Mouse (Mus musculus): ENCODE data around the gene Map3k13. TPM values are rescaled to one million over a fixed set of nuclear protein-coding genes. Genes with fewer than 3 reads are reported as not detected.
"Not testable (repeated sequence)": the region's sequence is repeated elsewhere in the genome, so short reads cannot be mapped to it uniquely, and the experiment has no call there.

The Map3k13 gene
- polyA plus RNA-seq, 1 experiment: 2.1 TPM

GRCm38 (mm10) chr16:21906902-21907301 lies 112.8 kb downstream of the Map3k13 start:
- no peaks in the 10 kb centered on the region for H3K27me3 ChIP-seq (ENCODE audit: control insufficient read depth, insufficient read depth, low read length, poor library complexity, severe bottlenecking)
- H3K9me3 ChIP-seq (replicated peaks; ENCODE audit: control insufficient read depth, insufficient read depth, low read length, poor library complexity, severe bottlenecking): no peaks in the 10 kb centered on the region
- no peak overlapping the region for H3K4me3 ChIP-seq (ENCODE audit: low read depth, low read length)
- no peaks in the 10 kb centered on the region for H3K4me1 ChIP-seq (ENCODE audit: control insufficient read depth, insufficient read depth, low read length)
- H3K36me3 ChIP-seq (ENCODE audit: control insufficient read depth, insufficient read depth, low read length, poor library complexity, severe bottlenecking): no peaks in the 10 kb centered on the region
- no peak overlapping the region for H3K9ac ChIP-seq (ENCODE audit: low read depth, poor library complexity, severe bottlenecking)
- no peak overlapping the region for H3K27ac ChIP-seq (ENCODE audit: insufficient read depth, low read length)
- TF ChIP-seq POLR2A (IDR thresholded peaks at IDR 0.05; ENCODE audit: insufficient read depth, low read length) (no peak), EP300 (IDR thresholded peaks at IDR 0.05; ENCODE audit: insufficient read depth, low read depth, low read length) (no peak), CTCF (IDR thresholded peaks at IDR 0.05; ENCODE audit: low read depth, low read length) (no peak)

- peak overlapping the region; percentile 64 for H3K9ac ChIP-seq (ENCODE audit: low read depth, poor library complexity, severe bottlenecking)
- not testable (repeated sequence) for H3K4me1 ChIP-seq (ENCODE audit: control insufficient read depth, insufficient read depth, low read length); H3K9me3 ChIP-seq (replicated peaks; ENCODE audit: control insufficient read depth, insufficient read depth, low read length, poor library complexity, severe bottlenecking); H3K36me3 ChIP-seq (ENCODE audit: control insufficient read depth, insufficient read depth, low read length, poor library complexity, severe bottlenecking); H3K27me3 ChIP-seq (ENCODE audit: control insufficient read depth, insufficient read depth, low read length, poor library complexity, severe bottlenecking)
- peak overlapping the region; percentile 60 for H3K4me3 ChIP-seq (ENCODE audit: low read depth, low read length)
- H3K27ac ChIP-seq (ENCODE audit: insufficient read depth, low read length): peak overlapping the region; percentile 67
Observed at GRCm38 (mm10) chr16:21908906-21909305, 114.8 kb downstream of the Map3k13 start.

- no peak overlapping the region for H3K4me3 ChIP-seq (ENCODE audit: low read depth, low read length)
- H3K4me1 ChIP-seq (ENCODE audit: control insufficient read depth, insufficient read depth, low read length): no peaks in the 10 kb centered on the region
- no peaks in the 10 kb centered on the region for H3K9me3 ChIP-seq (replicated peaks; ENCODE audit: control insufficient read depth, insufficient read depth, low read length, poor library complexity, severe bottlenecking)
- TF ChIP-seq CTCF (IDR thresholded peaks at IDR 0.05; ENCODE audit: low read depth, low read length): no peak
- no peak for TF ChIP-seq POLR2A (IDR thresholded peaks at IDR 0.05; ENCODE audit: insufficient read depth, low read length)
- TF ChIP-seq EP300 (IDR thresholded peaks at IDR 0.05; ENCODE audit: insufficient read depth, low read depth, low read length): no peak
- H3K9ac ChIP-seq (ENCODE audit: low read depth, poor library complexity, severe bottlenecking): no peak overlapping the region
- H3K27ac ChIP-seq (ENCODE audit: insufficient read depth, low read length): no peak overlapping the region
- H3K36me3 ChIP-seq (ENCODE audit: control insufficient read depth, insufficient read depth, low read length, poor library complexity, severe bottlenecking): no peaks in the 10 kb centered on the region
- H3K27me3 ChIP-seq (ENCODE audit: control insufficient read depth, insufficient read depth, low read length, poor library complexity, severe bottlenecking): no peaks in the 10 kb centered on the region
Observed at GRCm38 (mm10) chr16:21913347-21913746, 119.2 kb downstream of the Map3k13 start.

GRCm38 (mm10) chr16:21916681-21917080 lies 122.5 kb downstream of the Map3k13 start:
- Histone ChIP-seq H3K9ac (ENCODE audit: low read depth, poor library complexity, severe bottlenecking) (no peak overlapping the region), H3K4me1 (ENCODE audit: control insufficient read depth, insufficient read depth, low read length) (peaks cover 2% of the 10 kb centered on the region), H3K27ac (ENCODE audit: insufficient read depth, low read length) (no peak overlapping the region), H3K9me3 (replicated peaks; ENCODE audit: control insufficient read depth, insufficient read depth, low read length, poor library complexity, severe bottlenecking) (no peaks in the 10 kb centered on the region), H3K36me3 (ENCODE audit: control insufficient read depth, insufficient read depth, low read length, poor library complexity, severe bottlenecking) (no peaks in the 10 kb centered on the region), H3K27me3 (ENCODE audit: control insufficient read depth, insufficient read depth, low read length, poor library complexity, severe bottlenecking) (no peaks in the 10 kb centered on the region), H3K4me3 (ENCODE audit: low read depth, low read length) (no peak overlapping the region)
- no peak for TF ChIP-seq EP300 (IDR thresholded peaks at IDR 0.05; ENCODE audit: insufficient read depth, low read depth, low read length)
- no peak for TF ChIP-seq CTCF (IDR thresholded peaks at IDR 0.05; ENCODE audit: low read depth, low read length)
- no peak for TF ChIP-seq POLR2A (IDR thresholded peaks at IDR 0.05; ENCODE audit: insufficient read depth, low read length)

GRCm38 (mm10) chr16:21928471-21928870 lies 134.3 kb downstream of the Map3k13 start:
- H3K27me3 ChIP-seq (ENCODE audit: control insufficient read depth, insufficient read depth, low read length, poor library complexity, severe bottlenecking): no peaks in the 10 kb centered on the region
- TF ChIP-seq EP300 (IDR thresholded peaks at IDR 0.05; ENCODE audit: insufficient read depth, low read depth, low read length) (no peak), POLR2A (IDR thresholded peaks at IDR 0.05; ENCODE audit: insufficient read depth, low read length) (no peak), CTCF (IDR thresholded peaks at IDR 0.05; ENCODE audit: low read depth, low read length) (no peak)
- no peaks in the 10 kb centered on the region for H3K36me3 ChIP-seq (ENCODE audit: control insufficient read depth, insufficient read depth, low read length, poor library complexity, severe bottlenecking)
- no peak overlapping the region for H3K9ac ChIP-seq (ENCODE audit: low read depth, poor library complexity, severe bottlenecking)
- no peaks in the 10 kb centered on the region for H3K9me3 ChIP-seq (replicated peaks; ENCODE audit: control insufficient read depth, insufficient read depth, low read length, poor library complexity, severe bottlenecking)
- no peaks in the 10 kb centered on the region for H3K4me1 ChIP-seq (ENCODE audit: control insufficient read depth, insufficient read depth, low read length)
- H3K4me3 ChIP-seq (ENCODE audit: low read depth, low read length): no peak overlapping the region
- H3K27ac ChIP-seq (ENCODE audit: insufficient read depth, low read length): no peak overlapping the region

- no peak for TF ChIP-seq EP300 (IDR thresholded peaks at IDR 0.05; ENCODE audit: insufficient read depth, low read depth, low read length)
- TF ChIP-seq POLR2A (IDR thresholded peaks at IDR 0.05; ENCODE audit: insufficient read depth, low read length): peak; percentile 79
- TF ChIP-seq CTCF (IDR thresholded peaks at IDR 0.05; ENCODE audit: low read depth, low read length): no peak
- H3K4me1 ChIP-seq (ENCODE audit: control insufficient read depth, insufficient read depth, low read length): no peaks in the 10 kb centered on the region
- H3K9ac ChIP-seq (ENCODE audit: low read depth, poor library complexity, severe bottlenecking): peak within 1 kb of the TSS; percentile 41
- H3K4me3 ChIP-seq (ENCODE audit: low read depth, low read length): peak within 1 kb of the TSS; percentile 83
- H3K27me3 ChIP-seq (ENCODE audit: control insufficient read depth, insufficient read depth, low read length, poor library complexity, severe bottlenecking): no peaks in the 10 kb centered on the region
- H3K27ac ChIP-seq (ENCODE audit: insufficient read depth, low read length): no peak within 1 kb of the TSS
- no peaks in the 10 kb centered on the region for H3K9me3 ChIP-seq (replicated peaks; ENCODE audit: control insufficient read depth, insufficient read depth, low read length, poor library complexity, severe bottlenecking)
- no peaks in the 10 kb centered on the region for H3K36me3 ChIP-seq (ENCODE audit: control insufficient read depth, insufficient read depth, low read length, poor library complexity, severe bottlenecking)
Observed at GRCm38 (mm10) chr16:21946761-21947715, 152.9 kb downstream of the Map3k13 start, which contains the start of gene Tmem41a. Gene Tmem41a (minus strand): TSS chr16:21947552.

All from ES-Bruce4 (cell line).